Mouse (Mus musculus): Measurements from ENCODE around the gene Prickle1.

DNA sequence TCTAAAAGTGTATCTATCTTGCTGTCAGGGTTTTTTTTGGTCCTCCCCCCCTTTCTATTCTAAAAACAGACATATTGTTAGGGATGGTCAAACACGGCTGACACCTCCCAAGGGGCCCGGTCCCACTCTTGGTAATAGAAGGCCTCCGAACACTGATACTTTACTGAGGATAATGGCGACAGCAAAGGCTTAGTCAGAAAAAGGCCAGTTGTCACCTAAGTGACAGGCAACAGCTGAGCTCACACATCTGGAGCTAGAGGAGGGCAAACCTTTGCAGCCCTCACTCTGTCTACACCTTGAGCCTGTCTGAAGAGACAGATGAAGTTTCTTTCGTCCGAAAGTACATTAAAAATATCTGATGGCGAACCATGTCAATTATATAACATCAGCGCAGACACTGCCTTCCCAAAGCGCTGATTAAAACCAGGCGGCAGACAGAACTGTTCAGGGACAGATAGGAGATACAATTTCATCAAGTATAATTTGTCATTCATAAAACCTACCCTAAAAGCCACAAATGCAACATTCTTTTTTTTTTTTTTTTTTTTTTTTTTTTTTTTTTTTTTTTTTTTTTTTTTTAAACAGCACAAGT lies 1.3 kb downstream of the Prickle1 start:
- TF ChIP-seq USF1 (IDR thresholded peaks at IDR 0.05; ENCODE audit: low read depth) = no peak
- no peak for TF ChIP-seq POLR2A (IDR thresholded peaks at IDR 0.05; ENCODE audit: insufficient read length, low read depth)
- peak; percentile 45 for TF ChIP-seq TCF12 (IDR thresholded peaks at IDR 0.05; ENCODE audit: insufficient read depth, poor library complexity, severe bottlenecking)
